Mouse (Mus musculus): ENCODE results near the gene Pkig. TPM values are rescaled to one million over a fixed set of nuclear protein-coding genes. Genes with fewer than 3 reads are reported as not detected.

Gene Pkig
- polyA plus RNA-seq, 1 experiment from 2014 or later: 158 TPM

DNA sequence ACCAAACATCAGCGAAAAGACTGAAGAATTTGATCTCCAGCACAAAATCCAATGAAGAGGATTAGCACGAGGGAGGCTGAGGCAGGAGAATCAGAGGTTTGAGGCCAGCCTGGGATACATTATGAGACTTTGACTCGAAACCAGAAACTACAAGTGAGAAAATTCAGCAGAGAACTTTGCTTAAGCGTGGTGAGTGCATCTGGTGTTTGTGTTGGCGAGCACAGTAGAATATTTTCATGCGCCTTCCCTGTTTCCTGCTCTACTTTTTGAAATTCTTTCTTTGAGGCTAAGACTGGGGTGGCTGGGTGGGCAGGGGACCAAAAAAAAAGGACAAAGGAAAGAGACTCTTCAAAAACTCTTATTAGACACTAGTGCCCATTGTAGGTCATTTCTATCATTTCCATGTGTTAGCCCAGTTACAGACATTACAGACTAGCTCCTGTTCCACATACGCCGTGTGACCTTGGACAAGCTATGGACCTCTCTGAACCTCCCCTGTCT is 53.2 kb downstream of the Pkig start:
- DNase-seq (ENCODE audit: low spot score): no peak
- peaks cover 30% of the 10 kb centered on the region for H3K36me3 ChIP-seq
- H3K4me3 ChIP-seq: no peak overlapping the region
- no peaks in the 10 kb centered on the region for H3K9me3 ChIP-seq
- no peaks in the 10 kb centered on the region for H3K27me3 ChIP-seq (ENCODE audit: insufficient read depth, poor library complexity, severe bottlenecking)
- 93% methylated on average over 8 of the region's 8 CpGs for WGBS
- H3K4me1 ChIP-seq (replicated peaks): peaks cover 6% of the 10 kb centered on the region
- no peak overlapping the region for H3K27ac ChIP-seq

DNA sequence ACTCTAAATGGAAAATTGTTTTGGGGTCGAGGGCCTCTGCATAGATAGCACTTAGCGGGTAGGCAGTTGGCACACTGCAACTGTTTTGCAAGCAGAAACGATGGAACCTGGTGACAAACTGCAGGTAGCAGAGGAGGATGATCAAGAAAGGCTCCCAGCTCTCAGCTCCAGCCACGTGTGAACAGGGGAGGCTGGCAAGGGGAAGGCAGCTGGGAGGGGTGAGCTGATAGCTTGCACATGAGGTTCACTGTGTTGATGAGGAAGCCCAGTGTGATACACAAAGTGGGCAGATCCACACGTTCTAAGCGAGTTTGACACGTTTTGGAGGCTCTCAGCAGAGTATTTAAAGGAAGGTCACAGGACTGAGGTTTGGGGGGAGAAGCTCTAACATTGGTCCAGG is 54.3 kb downstream of the Pkig start:
- Histone ChIP-seq H3K27ac (no peak overlapping the region), H3K4me3 (no peak overlapping the region), H3K27me3 (ENCODE audit: insufficient read depth, poor library complexity, severe bottlenecking) (no peaks in the 10 kb centered on the region), H3K4me1 (replicated peaks) (peaks cover 14% of the 10 kb centered on the region), H3K36me3 (peaks cover 35% of the 10 kb centered on the region), H3K9me3 (no peaks in the 10 kb centered on the region)
- no peak for DNase-seq (ENCODE audit: low spot score)
- 76% methylated on average over 7 of the region's 7 CpGs for WGBS

GRCm38 (mm10) chr2:163712874-163713273 is 54.7 kb downstream of the Pkig start:
- H3K4me1 ChIP-seq (replicated peaks): peaks cover 14% of the 10 kb centered on the region
- no peaks in the 10 kb centered on the region for H3K27me3 ChIP-seq (ENCODE audit: insufficient read depth, poor library complexity, severe bottlenecking)
- no peak overlapping the region for H3K27ac ChIP-seq
- WGBS: 90% methylated on average over 6 of the region's 6 CpGs
- H3K36me3 ChIP-seq: peaks cover 35% of the 10 kb centered on the region
- H3K9me3 ChIP-seq: no peaks in the 10 kb centered on the region
- no peak for DNase-seq (ENCODE audit: low spot score)
- H3K4me3 ChIP-seq: no peak overlapping the region

- Histone ChIP-seq H3K36me3 (peaks cover 35% of the 10 kb centered on the region), H3K27me3 (ENCODE audit: insufficient read depth, poor library complexity, severe bottlenecking) (no peaks in the 10 kb centered on the region), H3K27ac (no peak overlapping the region), H3K4me3 (no peak overlapping the region), H3K9me3 (no peaks in the 10 kb centered on the region), H3K4me1 (replicated peaks) (peaks cover 14% of the 10 kb centered on the region)
- no peak for DNase-seq (ENCODE audit: low spot score)
- WGBS: 80% methylated on average over 3 of the region's 3 CpGs
Observed at GRCm38 (mm10) chr2:163713340-163713739, 55.2 kb downstream of the Pkig start.

DNA sequence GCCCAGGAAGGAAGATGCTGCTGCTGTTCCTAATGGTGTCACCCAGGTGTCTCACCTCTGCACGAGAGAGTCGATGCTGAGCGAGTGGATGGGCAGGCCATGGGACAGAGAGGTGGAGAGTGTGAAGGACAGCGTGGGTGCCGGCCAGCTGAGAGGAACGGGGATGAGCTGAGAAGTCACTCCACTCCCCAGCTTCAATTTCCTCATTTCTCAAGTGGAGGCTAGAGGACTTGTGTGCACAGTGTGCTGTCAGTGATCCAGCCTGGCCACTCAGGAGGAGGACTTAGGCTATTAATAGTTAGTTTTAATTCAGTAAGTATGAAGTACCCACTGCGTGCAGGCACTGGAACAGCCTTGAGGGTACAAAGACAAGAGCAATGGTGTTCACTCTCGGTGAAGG is 58.3 kb downstream of the Pkig start:
- Histone ChIP-seq H3K9me3 (no peaks in the 10 kb centered on the region), H3K4me3 (no peak overlapping the region), H3K36me3 (peaks cover 29% of the 10 kb centered on the region), H3K27ac (peak overlapping the region; percentile 70), H3K4me1 (replicated peaks) (peaks cover 24% of the 10 kb centered on the region), H3K27me3 (ENCODE audit: insufficient read depth, poor library complexity, severe bottlenecking) (no peaks in the 10 kb centered on the region)
- 63% methylated on average over 8 of the region's 8 CpGs for WGBS
- no peak for DNase-seq (ENCODE audit: low spot score)

GRCm38 (mm10) chr2:163716853-163717252 is 58.7 kb downstream of the Pkig start:
- peaks cover 30% of the 10 kb centered on the region for H3K36me3 ChIP-seq
- H3K27me3 ChIP-seq (ENCODE audit: insufficient read depth, poor library complexity, severe bottlenecking): no peaks in the 10 kb centered on the region
- DNase-seq (ENCODE audit: low spot score): peak; percentile 14
- H3K4me3 ChIP-seq: no peak overlapping the region
- peaks cover 24% of the 10 kb centered on the region for H3K4me1 ChIP-seq (replicated peaks)
- H3K9me3 ChIP-seq: no peaks in the 10 kb centered on the region
- peak overlapping the region; percentile 70; the same call in 1 of the 2 replicates for H3K27ac ChIP-seq
- 33% methylated on average over 6 of the region's 6 CpGs for WGBS

GRCm38 (mm10) chr2:163718526-163718925 is 60.3 kb downstream of the Pkig start:
- DNase-seq (ENCODE audit: low spot score): no peak
- Histone ChIP-seq H3K9me3 (no peaks in the 10 kb centered on the region), H3K27me3 (ENCODE audit: insufficient read depth, poor library complexity, severe bottlenecking) (no peaks in the 10 kb centered on the region), H3K4me1 (replicated peaks) (peaks cover 24% of the 10 kb centered on the region), H3K4me3 (no peak overlapping the region), H3K36me3 (peaks cover 44% of the 10 kb centered on the region), H3K27ac (peak overlapping the region; percentile 56; the same call in 1 of the 2 replicates)
- WGBS: 70% methylated on average over 2 of the region's 2 CpGs

DNA sequence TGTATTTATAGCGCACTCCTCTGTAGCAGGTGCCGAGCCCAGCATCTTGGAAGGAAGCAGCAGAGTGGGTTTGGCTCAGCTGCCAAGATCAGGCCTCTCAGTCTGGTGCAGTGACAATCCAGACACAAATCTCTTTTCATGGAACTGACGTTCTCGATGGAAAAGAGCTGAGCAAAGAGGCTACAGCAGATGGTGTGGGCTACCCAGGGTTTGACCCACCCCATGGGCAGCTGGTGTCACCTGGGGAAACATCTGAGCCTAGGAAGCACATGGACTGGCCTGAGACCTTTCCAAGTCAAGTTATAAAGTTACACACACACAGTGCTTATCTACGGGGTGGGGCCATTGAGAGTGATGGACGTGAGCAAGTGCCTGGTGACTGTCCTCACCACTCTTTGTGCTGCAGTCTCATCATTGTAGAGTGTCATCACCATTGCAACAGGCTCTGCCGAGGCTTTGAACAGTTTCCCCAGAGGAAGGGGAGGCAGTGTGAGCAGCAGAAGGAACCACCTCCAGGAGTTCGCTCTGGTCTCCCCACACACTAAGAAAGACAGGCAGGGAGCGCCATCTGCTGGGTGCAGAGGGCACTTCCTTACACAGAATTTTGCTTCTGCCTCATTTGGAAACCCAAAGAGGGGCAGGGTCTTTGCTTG is 60.9 kb downstream of the Pkig start:
- WGBS: 53% methylated on average over 9 of the region's 9 CpGs
- Histone ChIP-seq H3K27ac (peak overlapping the region; percentile 56; the same call in 1 of the 2 replicates), H3K27me3 (ENCODE audit: insufficient read depth, poor library complexity, severe bottlenecking) (no peaks in the 10 kb centered on the region)

GRCm38 (mm10) chr2:163719616-163720015 is 61.4 kb downstream of the Pkig start:
- H3K36me3 ChIP-seq: peaks cover 46% of the 10 kb centered on the region
- no peaks in the 10 kb centered on the region for H3K27me3 ChIP-seq (ENCODE audit: insufficient read depth, poor library complexity, severe bottlenecking)
- no peaks in the 10 kb centered on the region for H3K9me3 ChIP-seq
- peaks cover 24% of the 10 kb centered on the region for H3K4me1 ChIP-seq (replicated peaks)
- no peak for DNase-seq (ENCODE audit: low spot score)
- H3K27ac ChIP-seq: no peak overlapping the region
- WGBS: 46% methylated on average over 4 of the region's 4 CpGs
- no peak overlapping the region for H3K4me3 ChIP-seq

More for the DNA sequence above, 60.9 kb downstream of the Pkig start:
- Histone ChIP-seq H3K4me3 (no peak overlapping the region), H3K4me1 (replicated peaks) (peaks cover 24% of the 10 kb centered on the region), H3K9me3 (no peaks in the 10 kb centered on the region), H3K36me3 (peaks cover 44% of the 10 kb centered on the region)
- DNase-seq (ENCODE audit: low spot score): peak; percentile 83

DNA sequence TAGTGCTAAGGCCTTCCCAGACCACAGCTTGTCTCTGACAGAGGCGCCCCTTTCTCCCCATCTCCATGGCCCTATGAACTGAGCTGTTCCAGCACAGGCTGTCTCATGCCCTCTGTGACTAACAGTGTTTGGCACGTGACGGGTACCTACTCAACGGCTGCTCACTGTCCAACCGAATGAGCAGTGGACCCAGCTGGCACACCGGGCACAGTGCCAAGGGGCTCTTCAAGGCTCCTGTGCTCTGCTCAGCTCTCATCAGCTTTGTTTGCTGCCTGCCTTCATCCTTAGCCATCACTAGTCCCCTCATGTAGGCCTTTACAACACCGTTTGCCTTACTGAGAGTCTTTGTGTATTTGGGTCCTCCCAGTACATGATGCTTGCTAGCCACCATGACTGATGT is 64.4 kb downstream of the Pkig start:
- no peak overlapping the region for H3K4me3 ChIP-seq
- H3K27ac ChIP-seq: no peak overlapping the region
- DNase-seq (ENCODE audit: low spot score): no peak
- H3K4me1 ChIP-seq (replicated peaks): peaks cover 10% of the 10 kb centered on the region
- peaks cover 67% of the 10 kb centered on the region for H3K36me3 ChIP-seq
- no peaks in the 10 kb centered on the region for H3K9me3 ChIP-seq
- 92% methylated on average over 7 of the region's 7 CpGs for WGBS
- H3K27me3 ChIP-seq (ENCODE audit: insufficient read depth, poor library complexity, severe bottlenecking): no peaks in the 10 kb centered on the region

DNA sequence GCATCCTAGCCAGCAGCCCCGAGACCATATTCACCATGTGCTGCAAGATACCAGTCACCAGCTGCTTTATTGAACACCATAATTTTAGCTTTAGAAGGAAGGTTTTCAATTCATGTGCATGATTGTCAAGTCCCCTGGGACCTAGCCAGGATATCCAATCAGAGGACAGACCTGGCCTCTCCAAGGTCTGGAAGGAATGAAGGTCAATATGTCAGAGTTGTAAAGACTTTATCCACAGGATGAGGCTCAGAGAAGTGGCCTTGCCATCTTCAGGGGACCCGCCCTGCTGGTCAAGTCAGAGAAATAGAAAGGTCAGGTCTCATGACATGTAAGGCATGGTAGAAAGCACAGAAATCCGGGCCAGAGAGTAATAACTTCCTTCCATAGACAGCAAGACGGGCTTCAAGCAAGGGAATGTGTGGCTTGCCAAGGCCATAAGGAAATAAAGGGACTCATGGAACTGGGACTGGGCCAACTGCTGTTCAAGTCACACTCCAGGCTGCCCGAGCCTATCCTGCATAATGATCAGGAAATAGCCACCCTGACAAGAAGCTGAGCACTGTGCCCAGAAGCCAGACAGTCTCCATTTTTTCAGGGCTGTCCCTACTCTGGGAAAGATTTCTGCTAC is 68.7 kb downstream of the Pkig start:
- no peak for DNase-seq (ENCODE audit: low spot score)
- Histone ChIP-seq H3K27ac (no peak overlapping the region), H3K9me3 (no peaks in the 10 kb centered on the region), H3K27me3 (ENCODE audit: insufficient read depth, poor library complexity, severe bottlenecking) (no peaks in the 10 kb centered on the region), H3K4me1 (replicated peaks) (no peaks in the 10 kb centered on the region), H3K36me3 (peaks cover 97% of the 10 kb centered on the region), H3K4me3 (no peak overlapping the region)
- 89% methylated on average over 5 of the region's 5 CpGs for WGBS

GRCm38 (mm10) chr2:163728300-163728699 is 70.1 kb downstream of the Pkig start:
- Histone ChIP-seq H3K27me3 (ENCODE audit: insufficient read depth, poor library complexity, severe bottlenecking) (no peaks in the 10 kb centered on the region), H3K4me1 (replicated peaks) (no peaks in the 10 kb centered on the region), H3K27ac (no peak overlapping the region), H3K4me3 (no peak overlapping the region), H3K9me3 (no peaks in the 10 kb centered on the region), H3K36me3 (peaks cover 97% of the 10 kb centered on the region)
- WGBS: 92% methylated on average over 4 of the region's 4 CpGs
- no peak for DNase-seq (ENCODE audit: low spot score)

DNA sequence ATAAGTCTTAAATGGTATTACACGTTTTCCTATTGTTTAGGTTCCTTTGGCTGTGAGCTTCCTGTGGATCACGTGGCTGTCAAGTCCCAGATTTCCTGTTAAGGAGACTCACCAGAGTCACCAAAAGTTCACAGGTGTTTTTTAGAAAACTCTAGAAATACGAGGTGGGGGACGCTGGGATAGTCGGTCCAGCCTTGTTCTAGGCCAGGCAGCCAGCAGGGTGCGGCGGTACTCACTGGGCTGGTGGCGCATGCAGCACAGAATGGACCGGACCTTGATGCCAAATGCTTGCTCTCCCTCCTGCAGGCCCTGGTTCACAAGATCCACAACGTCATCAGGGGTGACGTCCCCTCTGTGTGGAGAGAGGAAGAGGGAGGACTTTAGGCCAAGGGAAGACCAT is 73.8 kb downstream of the Pkig start:
- 94% methylated on average over 11 of the region's 11 CpGs for WGBS
- no peaks in the 10 kb centered on the region for H3K27me3 ChIP-seq (ENCODE audit: insufficient read depth, poor library complexity, severe bottlenecking)

More for the DNA sequence above, 73.8 kb downstream of the Pkig start:
- Histone ChIP-seq H3K9me3 (no peaks in the 10 kb centered on the region), H3K36me3 (peaks cover 66% of the 10 kb centered on the region), H3K27ac (no peak overlapping the region), H3K4me1 (replicated peaks) (no peaks in the 10 kb centered on the region), H3K4me3 (no peak overlapping the region)
- DNase-seq (ENCODE audit: low spot score): no peak

Data from hindbrain, embryonic 10.5 days (tissue).